Mouse (Mus musculus): ENCODE measurements around the gene Teddm1a. TPM values are rescaled to one million over a fixed set of nuclear protein-coding genes. Genes with fewer than 3 reads are reported as not detected.
"Not testable (repeated sequence)": the region's sequence is repeated elsewhere in the genome, so short reads cannot be mapped to it uniquely, and the experiment has no call there.

The Teddm1a gene
- total RNA-seq (2021): not detected

GRCm38 (mm10) chr1:153891442-153891841, at the start of gene Teddm1a:
Gene Teddm1a (plus strand): TSS chr1:153891742.
- intact Hi-C loops (cut with DNase I): no loop called here
- DNase-seq (ENCODE audit: extremely low spot score in 1 of 2, low spot score in 2 of 2): no peak

GRCm38 (mm10) chr1:153842121-153842740, 49.3 kb upstream of the Teddm1a start:
- no peak for DNase-seq (ENCODE audit: extremely low spot score in 1 of 2, low spot score in 2 of 2)

GRCm38 (mm10) chr1:153844042-153844441, 47.5 kb upstream of the Teddm1a start, which contains the start of gene Rgsl1:
Gene Rgsl1 (minus strand): TSS chr1:153844142.
- intact Hi-C loops (cut with DNase I): no loop called here
- no peak for DNase-seq (ENCODE audit: extremely low spot score in 1 of 2, low spot score in 2 of 2)

More at GRCm38 (mm10) chr1:153842121-153842740, 49.3 kb upstream of the Teddm1a start:
- intact Hi-C loops (cut with DNase I): no loop called here

GRCm38 (mm10) chr1:153846420-153846819, 45.1 kb upstream of the Teddm1a start:
- intact Hi-C loops (cut with DNase I): loop anchor here (5.0 kb wide), 1 partner anchor 99 kb away; the partner anchor contains the start of gene Rnasel
- DNase-seq (ENCODE audit: extremely low spot score in 1 of 2, low spot score in 2 of 2): no peak

- no peak for DNase-seq (ENCODE audit: extremely low spot score in 1 of 2, low spot score in 2 of 2)
- intact Hi-C loops (cut with DNase I): loop anchor here (5.0 kb wide), 1 partner anchor 100 kb away; the partner anchor contains the start of gene Rnasel
Observed at GRCm38 (mm10) chr1:153846867-153847266, 44.7 kb upstream of the Teddm1a start.

GRCm38 (mm10) chr1:153852696-153853095, 38.8 kb upstream of the Teddm1a start:
- DNase-seq (ENCODE audit: extremely low spot score in 1 of 2, low spot score in 2 of 2); intact Hi-C loops (cut with DNase I): not testable (repeated sequence)

- no peak for DNase-seq (ENCODE audit: extremely low spot score in 1 of 2, low spot score in 2 of 2)
- intact Hi-C loops (cut with DNase I): no loop called here
Observed at GRCm38 (mm10) chr1:153855946-153856345, 35.6 kb upstream of the Teddm1a start.

- intact Hi-C loops (cut with DNase I): no loop called here
- DNase-seq (ENCODE audit: extremely low spot score in 1 of 2, low spot score in 2 of 2): no peak
Observed at GRCm38 (mm10) chr1:153874045-153874444, 17.5 kb upstream of the Teddm1a start, which contains the start of gene Teddm1b. Gene Teddm1b (plus strand): TSS chr1:153874345.

- not testable (repeated sequence) for DNase-seq (ENCODE audit: extremely low spot score in 1 of 2, low spot score in 2 of 2)
Observed at GRCm38 (mm10) chr1:153880391-153880790, 11.2 kb upstream of the Teddm1a start.

GRCm38 (mm10) chr1:153886024-153886633, 5.4 kb upstream of the Teddm1a start:
- no peak for DNase-seq (ENCODE audit: extremely low spot score in 1 of 2, low spot score in 2 of 2)
- intact Hi-C loops (cut with DNase I): no loop called here

More at GRCm38 (mm10) chr1:153880391-153880790, 11.2 kb upstream of the Teddm1a start:
- intact Hi-C loops (cut with DNase I): not testable (repeated sequence)

- DNase-seq (ENCODE audit: extremely low spot score in 1 of 2, low spot score in 2 of 2): no peak
- intact Hi-C loops (cut with DNase I): no loop called here
Observed at GRCm38 (mm10) chr1:153890121-153890520, 1.4 kb upstream of the Teddm1a start.

GRCm38 (mm10) chr1:153893746-153894145, 2.2 kb downstream of the Teddm1a start:
- intact Hi-C loops (cut with DNase I): loop anchor here (2.0 kb wide), 1 partner anchor 287 kb away; no protein-coding TSS in a partner anchor
- no peak for DNase-seq (ENCODE audit: extremely low spot score in 1 of 2, low spot score in 2 of 2)

GRCm38 (mm10) chr1:153894201-153894893, 2.8 kb downstream of the Teddm1a start:
- no peak for DNase-seq (ENCODE audit: extremely low spot score in 1 of 2, low spot score in 2 of 2)
- intact Hi-C loops (cut with DNase I): loop anchor here (2.0 kb wide), 1 partner anchor 286 kb away; no protein-coding TSS in a partner anchor

- intact Hi-C loops (cut with DNase I): loop anchor here (2.0 to 5.0 kb wide), 2 partner anchors 286 to 832 kb away; no protein-coding TSS in a partner anchor
Observed at GRCm38 (mm10) chr1:153894979-153895378, 3.4 kb downstream of the Teddm1a start.

GRCm38 (mm10) chr1:153897196-153897595, 5.7 kb downstream of the Teddm1a start:
- intact Hi-C loops (cut with DNase I): loop anchor here (5.0 kb wide), 1 partner anchor 830 kb away; no protein-coding TSS in a partner anchor
- DNase-seq (ENCODE audit: extremely low spot score in 1 of 2, low spot score in 2 of 2): no peak

More at GRCm38 (mm10) chr1:153894979-153895378, 3.4 kb downstream of the Teddm1a start:
- DNase-seq (ENCODE audit: extremely low spot score in 1 of 2, low spot score in 2 of 2): peak; percentile 70 to 86

GRCm38 (mm10) chr1:153898989-153899730, 7.6 kb downstream of the Teddm1a start:
- no peak for DNase-seq (ENCODE audit: extremely low spot score in 1 of 2, low spot score in 2 of 2)
- intact Hi-C loops (cut with DNase I): loop anchor here (5.0 kb wide), 1 partner anchor 828 kb away; no protein-coding TSS in a partner anchor

- DNase-seq (ENCODE audit: extremely low spot score in 1 of 2, low spot score in 2 of 2): peak; percentile 97 to 98
- intact Hi-C loops (cut with DNase I): loop anchor here (2.0 to 5.0 kb wide), 3 partner anchors 133 to 827 kb away; no protein-coding TSS in a partner anchor
Observed at GRCm38 (mm10) chr1:153899731-153900380, 8.3 kb downstream of the Teddm1a start, which contains the start of the genes Glul and Teddm2. Gene Glul (plus strand): TSS chr1:153899944. Gene Teddm2 (minus strand): TSS chr1:153900228.

- no peak for DNase-seq (ENCODE audit: extremely low spot score in 1 of 2, low spot score in 2 of 2)
- intact Hi-C loops (cut with DNase I): loop anchor here (2.0 kb wide), 2 partner anchors 132 to 218 kb away; no protein-coding TSS in a partner anchor
Observed at GRCm38 (mm10) chr1:153900381-153900780, 8.8 kb downstream of the Teddm1a start.

All from left cerebral cortex, postnatal 10 days (tissue).